Mouse (Mus musculus) B cell, adult (primary cell): Measurements from ENCODE around the gene Zfp711. TPM values are rescaled to one million over a fixed set of nuclear protein-coding genes. Genes with fewer than 3 reads are reported as not detected.

Experiments used
- total RNA-seq: library from RNA; stranded (reverse); gene quantifications from 4 replicates; pipeline ENCODE4 v1.2.4, GENCODE M21; 2023; ENCODE audit not compliant: inconsistent age

The Zfp711 gene
- total RNA-seq, result not detected in 4 replicates

DNA sequence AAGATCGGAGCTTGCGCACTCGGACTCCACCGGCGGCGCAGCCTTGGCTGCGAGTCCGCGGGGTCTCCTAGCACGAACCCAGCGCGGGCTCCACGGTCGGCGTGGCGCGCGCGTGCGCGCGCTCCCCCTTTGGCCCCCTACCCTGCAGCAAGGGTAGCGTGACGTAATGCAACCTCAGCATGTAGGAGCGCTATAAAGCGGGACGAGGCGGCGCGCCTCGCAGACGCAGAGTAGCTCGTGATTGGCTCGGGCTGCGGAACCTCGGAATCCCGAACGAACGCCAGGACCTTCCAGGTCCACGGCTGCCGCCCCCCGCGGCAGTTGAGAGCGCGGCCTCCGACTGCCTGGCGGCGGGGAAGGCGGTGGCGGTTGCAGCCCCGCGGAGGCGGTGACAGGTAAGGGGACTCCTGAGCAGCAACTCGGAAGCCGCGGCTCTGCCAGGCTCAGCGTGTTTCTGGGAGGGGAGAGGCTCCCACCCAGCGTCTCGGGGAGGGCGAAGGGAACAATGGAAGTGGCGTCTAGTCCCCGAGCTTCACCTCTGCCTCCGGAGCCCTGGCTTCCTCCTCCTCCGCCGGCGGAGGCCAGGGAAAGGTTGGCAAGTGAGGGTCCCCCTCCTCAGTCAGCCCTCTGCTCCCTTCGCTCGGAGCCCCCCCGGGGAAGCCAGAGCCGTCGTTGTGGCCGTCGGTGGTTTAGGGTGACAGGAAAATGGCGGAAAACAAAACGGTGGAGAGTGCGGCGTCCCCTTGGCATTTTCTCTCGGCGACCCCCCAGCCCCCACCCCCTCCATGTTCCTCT is at the start of gene Zfp711:
Gene Zfp711, plus strand, starts transcription at position 16 of the 795 bp plus-strand sequence.

Other genes with a start within 250 kb of the Zfp711 start
- not detected in 4 replicates for gene Satl1, start 193.7 kb upstream of the Zfp711 start, total RNA-seq
- gene 2010106E10Rik, start 105.3 kb upstream of the Zfp711 start, total RNA-seq, result not detected in 4 replicates
- not detected in 4 replicates for gene Pof1b, start 98.1 kb downstream of the Zfp711 start, total RNA-seq